Mouse (Mus musculus): ENCODE data around the gene 6430571L13Rik. TPM values are rescaled to one million over a fixed set of nuclear protein-coding genes. Genes with fewer than 3 reads are reported as not detected.
"Not testable (repeated sequence)": the region's sequence is repeated elsewhere in the genome, so short reads cannot be mapped to it uniquely, and the experiment has no call there.

Gene 6430571L13Rik
- polyA plus RNA-seq, 1 experiment from 2014 or later = 1.2 TPM

DNA sequence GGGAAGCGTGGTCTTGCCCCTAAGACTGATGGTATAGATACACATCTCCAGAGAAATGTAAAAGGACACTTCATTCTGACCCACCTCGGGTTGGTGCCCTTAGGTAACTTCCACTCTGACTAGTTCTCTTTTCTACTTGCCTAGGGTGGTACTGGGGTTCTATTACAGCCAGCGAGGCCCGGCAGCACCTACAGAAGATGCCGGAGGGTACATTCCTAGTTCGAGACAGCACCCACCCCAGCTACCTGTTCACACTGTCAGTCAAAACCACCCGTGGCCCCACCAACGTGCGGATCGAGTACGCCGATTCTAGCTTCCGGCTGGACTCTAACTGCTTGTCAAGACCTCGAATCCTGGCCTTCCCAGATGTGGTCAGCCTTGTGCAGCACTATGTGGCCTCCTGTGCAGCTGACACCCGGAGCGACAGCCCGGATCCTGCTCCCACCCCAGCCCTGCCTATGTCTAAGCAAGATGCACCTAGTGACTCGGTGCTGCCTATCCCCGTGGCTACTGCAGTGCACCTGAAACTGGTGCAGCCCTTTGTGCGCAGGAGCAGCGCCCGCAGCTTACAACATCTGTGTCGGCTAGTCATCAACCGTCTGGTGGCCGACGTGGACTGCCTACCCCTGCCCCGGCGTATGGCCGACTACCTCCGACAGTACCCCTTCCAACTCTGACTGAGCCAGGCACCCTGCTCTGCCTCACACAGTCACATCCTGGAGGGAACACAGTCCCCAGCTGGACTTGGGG, 40.0 kb upstream of the 6430571L13Rik start:
- no peak overlapping the region for H3K9ac ChIP-seq
- peaks cover 31% of the 10 kb centered on the region for H3K4me1 ChIP-seq
- H3K27me3 ChIP-seq = peaks cover 3% of the 10 kb centered on the region
- no peak for ATAC-seq (ENCODE audit: insufficient number of reproducible peaks, insufficient read depth, low FRiP score, low TSS enrichment, low read depth)
- no peak overlapping the region for H3K4me3 ChIP-seq
- H3K9me3 ChIP-seq = no peaks in the 10 kb centered on the region
- peaks cover 23% of the 10 kb centered on the region for H3K36me3 ChIP-seq
- no peak overlapping the region for H3K27ac ChIP-seq
- H3K4me2 ChIP-seq = no peak overlapping the region
- 92% methylated on average over 30 of the region's 30 CpGs for whole genome bisulfite sequencing

- Histone ChIP-seq H3K27ac (no peak overlapping the region), H3K36me3 (peaks cover 23% of the 10 kb centered on the region), H3K4me3 (no peak overlapping the region), H3K4me2 (no peak overlapping the region), H3K9ac (0 out of 2 replicates have a peak overlapping the region, but pooled peaks have one; percentile 16), H3K4me1 (peaks cover 34% of the 10 kb centered on the region), H3K9me3 (no peaks in the 10 kb centered on the region), H3K27me3 (no peaks in the 10 kb centered on the region)
- 79% methylated on average over 17 of the region's 17 CpGs for WGBS
- no peak for ATAC-seq (ENCODE audit: insufficient number of reproducible peaks, insufficient read depth, low FRiP score, low TSS enrichment, low read depth)
These were observed 38.7 kb upstream of the 6430571L13Rik start for GRCm38 (mm10) chr9:107301554-107302331.

GRCm38 (mm10) chr9:107302592-107302991, 37.8 kb upstream of the 6430571L13Rik start:
- WGBS = 82% methylated on average over 7 of the region's 7 CpGs
- peaks cover 23% of the 10 kb centered on the region for H3K36me3 ChIP-seq
- no peak for ATAC-seq (ENCODE audit: insufficient number of reproducible peaks, insufficient read depth, low FRiP score, low TSS enrichment, low read depth)
- H3K9ac ChIP-seq = no peak overlapping the region
- H3K27me3 ChIP-seq = no peaks in the 10 kb centered on the region
- peaks cover 32% of the 10 kb centered on the region for H3K4me1 ChIP-seq
- H3K4me2 ChIP-seq = no peak overlapping the region
- H3K27ac ChIP-seq = no peak overlapping the region
- no peaks in the 10 kb centered on the region for H3K9me3 ChIP-seq
- no peak overlapping the region for H3K4me3 ChIP-seq

- Histone ChIP-seq H3K4me3 (no peak overlapping the region), H3K27ac (no peak overlapping the region), H3K4me1 (peaks cover 31% of the 10 kb centered on the region), H3K4me2 (no peak overlapping the region), H3K9ac (no peak overlapping the region), H3K27me3 (no peaks in the 10 kb centered on the region), H3K9me3 (no peaks in the 10 kb centered on the region), H3K36me3 (peaks cover 23% of the 10 kb centered on the region)
- ATAC-seq (ENCODE audit: insufficient number of reproducible peaks, insufficient read depth, low FRiP score, low TSS enrichment, low read depth) = no peak
- WGBS = 83% methylated on average over 9 of the region's 9 CpGs
These were observed 37.1 kb upstream of the 6430571L13Rik start for GRCm38 (mm10) chr9:107303121-107303820.

DNA sequence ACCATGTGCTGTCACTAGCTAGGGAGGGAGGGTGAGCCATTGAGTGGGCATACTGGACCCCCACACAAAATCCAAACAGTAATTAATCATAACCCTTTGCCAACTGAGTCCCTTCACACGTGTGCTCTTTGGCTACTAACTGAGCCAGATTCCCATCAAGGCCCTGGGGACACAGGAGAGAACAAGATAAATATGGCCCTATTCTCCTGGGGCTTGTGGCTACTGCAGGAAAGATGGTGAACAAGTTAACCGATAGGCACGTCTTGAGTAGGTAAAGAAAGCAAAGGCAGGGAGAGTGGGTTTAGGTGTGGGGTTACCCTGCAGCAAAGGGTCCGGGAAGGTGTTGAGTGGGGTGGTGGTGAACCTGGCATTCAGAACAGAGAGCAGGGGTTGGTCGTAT, 36.5 kb upstream of the 6430571L13Rik start:
- ATAC-seq (ENCODE audit: insufficient number of reproducible peaks, insufficient read depth, low FRiP score, low TSS enrichment, low read depth) = no peak
- H3K27ac ChIP-seq = no peak overlapping the region
- WGBS = 86% methylated on average over 5 of the region's 5 CpGs
- H3K36me3 ChIP-seq = peaks cover 23% of the 10 kb centered on the region
- no peak overlapping the region for H3K4me3 ChIP-seq
- H3K9me3 ChIP-seq = no peaks in the 10 kb centered on the region
- no peak overlapping the region for H3K4me2 ChIP-seq
- no peaks in the 10 kb centered on the region for H3K27me3 ChIP-seq
- H3K4me1 ChIP-seq = peaks cover 26% of the 10 kb centered on the region; the same call in 1 of the 2 replicates
- no peak overlapping the region for H3K9ac ChIP-seq

DNA sequence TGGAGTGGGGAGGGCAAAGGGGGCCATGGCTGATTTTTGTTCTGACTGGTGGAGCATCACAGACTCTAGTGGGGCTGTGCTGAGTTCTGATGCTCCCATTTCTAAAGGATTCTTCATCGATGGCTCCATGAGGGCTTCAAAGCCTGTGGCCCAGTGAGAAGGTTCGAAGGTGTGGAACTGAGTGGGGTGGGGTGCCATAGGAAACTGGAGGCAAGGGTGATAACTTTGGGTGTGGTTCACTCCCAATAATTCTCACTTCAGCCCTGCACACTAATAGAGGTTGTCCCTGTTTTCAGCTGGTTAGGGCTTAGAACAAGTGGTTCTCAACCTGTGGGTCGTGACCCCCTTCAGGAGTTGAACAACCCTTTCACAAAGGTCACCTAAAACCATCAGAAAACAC, 36.0 kb upstream of the 6430571L13Rik start:
- H3K27me3 ChIP-seq = no peaks in the 10 kb centered on the region
- no peak overlapping the region for H3K27ac ChIP-seq
- WGBS = 89% methylated on average over 3 of the region's 3 CpGs
- no peak for ATAC-seq (ENCODE audit: insufficient number of reproducible peaks, insufficient read depth, low FRiP score, low TSS enrichment, low read depth)
- no peak overlapping the region for H3K4me2 ChIP-seq
- H3K4me3 ChIP-seq = no peak overlapping the region
- peaks cover 23% of the 10 kb centered on the region for H3K36me3 ChIP-seq
- H3K4me1 ChIP-seq = peaks cover 23% of the 10 kb centered on the region; the same call in 1 of the 2 replicates
- H3K9me3 ChIP-seq = no peaks in the 10 kb centered on the region
- no peak overlapping the region for H3K9ac ChIP-seq

DNA sequence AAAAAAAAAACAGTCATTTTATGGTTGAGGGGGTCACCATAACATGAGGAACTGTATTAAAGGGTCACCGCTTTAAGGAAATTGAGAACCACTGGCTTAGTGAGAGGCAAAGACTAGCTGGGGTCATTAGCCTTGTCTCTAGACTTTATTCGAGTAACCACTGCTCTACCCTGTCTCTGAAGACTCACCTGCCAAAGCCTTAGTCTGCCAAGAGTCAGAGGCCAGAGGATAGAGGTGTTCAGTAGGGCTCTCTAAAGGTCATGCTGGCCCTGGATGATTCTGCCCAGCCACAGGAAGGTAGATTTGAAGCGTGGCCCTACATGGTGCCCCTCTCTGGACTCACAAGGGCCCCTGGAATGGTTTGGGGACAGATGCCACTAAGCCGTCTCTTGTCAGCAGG, 35.4 kb upstream of the 6430571L13Rik start:
- no peaks in the 10 kb centered on the region for H3K27me3 ChIP-seq
- ATAC-seq (ENCODE audit: insufficient number of reproducible peaks, insufficient read depth, low FRiP score, low TSS enrichment, low read depth) = no peak
- 70% methylated on average over 4 of the region's 4 CpGs for WGBS
- H3K27ac ChIP-seq = no peak overlapping the region
- peaks cover 23% of the 10 kb centered on the region; the same call in 1 of the 2 replicates for H3K4me1 ChIP-seq
- no peak overlapping the region for H3K9ac ChIP-seq
- H3K4me2 ChIP-seq = no peak overlapping the region
- H3K9me3 ChIP-seq = no peaks in the 10 kb centered on the region
- H3K4me3 ChIP-seq = no peak overlapping the region
- peaks cover 23% of the 10 kb centered on the region for H3K36me3 ChIP-seq

GRCm38 (mm10) chr9:107305601-107306542, 34.5 kb upstream of the 6430571L13Rik start:
- 50% methylated on average over 13 of the region's 13 CpGs for WGBS
- ATAC-seq (ENCODE audit: insufficient number of reproducible peaks, insufficient read depth, low FRiP score, low TSS enrichment, low read depth) = no peak
- H3K27ac ChIP-seq = peak overlapping the region; percentile 34; the same call in 1 of the 2 replicates

DNA sequence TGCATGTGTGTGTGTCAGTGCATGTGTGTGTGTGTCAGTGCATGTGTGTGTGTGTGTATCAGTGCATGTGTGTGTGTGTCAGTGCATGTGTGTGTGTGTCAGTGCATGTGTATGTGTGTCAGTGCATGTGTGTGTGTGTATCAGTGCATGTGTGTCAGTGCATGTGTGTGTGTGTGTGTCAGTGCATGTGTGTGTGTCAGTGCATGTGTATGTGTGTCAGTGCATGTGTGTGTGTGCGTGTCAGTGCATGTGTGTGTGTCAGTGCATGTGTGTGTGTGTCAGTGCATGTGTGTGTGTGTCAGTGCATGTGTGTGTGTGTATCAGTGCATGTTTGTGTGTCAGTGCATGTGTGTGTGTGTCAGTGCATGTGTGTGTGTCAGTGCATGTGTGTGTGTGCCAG, 33.7 kb upstream of the 6430571L13Rik start:
- not testable (repeated sequence) for H3K27ac ChIP-seq; H3K36me3 ChIP-seq; H3K4me2 ChIP-seq; H3K4me3 ChIP-seq; H3K27me3 ChIP-seq; H3K9me3 ChIP-seq; H3K9ac ChIP-seq; ATAC-seq (ENCODE audit: insufficient number of reproducible peaks, insufficient read depth, low FRiP score, low TSS enrichment, low read depth)
- 100% methylated on average over 1 of the region's 1 CpGs for WGBS
- H3K4me1 ChIP-seq = peaks cover 23% of the 10 kb centered on the region; the same call in 1 of the 2 replicates

More at GRCm38 (mm10) chr9:107305601-107306542, 34.5 kb upstream of the 6430571L13Rik start:
- H3K27me3 ChIP-seq = no peaks in the 10 kb centered on the region
- no peak overlapping the region for H3K4me3 ChIP-seq
- no peak overlapping the region for H3K4me2 ChIP-seq
- H3K36me3 ChIP-seq = peaks cover 14% of the 10 kb centered on the region
- no peaks in the 10 kb centered on the region for H3K9me3 ChIP-seq
- no peak overlapping the region for H3K9ac ChIP-seq
- peaks cover 23% of the 10 kb centered on the region; the same call in 1 of the 2 replicates for H3K4me1 ChIP-seq

DNA sequence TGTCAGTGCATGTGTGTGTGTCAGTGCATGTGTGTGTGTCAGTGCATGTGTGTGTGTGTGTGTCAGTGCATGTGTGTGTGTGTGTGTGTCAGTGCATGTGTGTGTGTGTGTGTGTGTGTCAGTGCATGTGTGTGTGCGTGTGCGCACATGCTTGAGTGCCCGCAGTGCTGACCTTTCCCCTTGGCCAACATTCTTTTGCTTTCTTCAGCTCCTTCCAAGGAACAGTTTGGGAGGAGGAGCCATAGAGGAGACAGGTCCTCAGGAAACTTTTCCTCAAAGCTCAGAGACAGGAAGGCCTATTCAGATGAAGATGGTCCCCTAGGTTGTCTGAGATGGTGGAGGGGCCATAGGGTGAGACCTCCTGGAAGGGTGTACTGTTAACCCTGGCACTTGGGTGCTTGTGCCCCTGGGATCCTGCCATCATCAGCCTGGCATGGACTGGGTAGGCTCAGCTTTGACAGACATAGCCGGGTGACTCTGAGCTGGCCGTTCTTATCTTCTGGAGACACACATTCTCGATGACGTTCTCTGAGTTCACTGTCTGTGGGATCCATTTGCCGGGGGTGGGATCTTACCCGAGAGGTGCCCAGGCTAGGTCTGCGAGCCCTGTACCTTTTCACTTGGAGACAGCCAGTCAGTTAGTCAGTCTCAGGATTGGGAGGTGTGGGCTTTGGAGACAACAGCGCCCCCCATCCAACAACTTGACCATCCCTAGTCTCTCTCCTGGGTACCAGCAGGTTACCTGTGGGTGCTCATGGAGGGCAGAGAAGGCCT, 33.1 kb upstream of the 6430571L13Rik start:
- WGBS = 85% methylated on average over 11 of the region's 11 CpGs
- Histone ChIP-seq H3K4me2 (no peak overlapping the region), H3K9ac (no peak overlapping the region), H3K27ac (peak overlapping the region; percentile 33; the same call in 1 of the 2 replicates), H3K9me3 (no peaks in the 10 kb centered on the region), H3K4me1 (peaks cover 23% of the 10 kb centered on the region; the same call in 1 of the 2 replicates), H3K4me3 (no peak overlapping the region), H3K27me3 (no peaks in the 10 kb centered on the region), H3K36me3 (0 out of 2 replicates have a peak, but pooled peaks cover under 1% of the 10 kb centered on the region)
- no peak for ATAC-seq (ENCODE audit: insufficient number of reproducible peaks, insufficient read depth, low FRiP score, low TSS enrichment, low read depth)

Data from embryonic facial prominence, embryonic 13.5 days (tissue).